Comparison of ENCODE assay signal across 15 mouse cellular contexts in the genomic region with DNA sequence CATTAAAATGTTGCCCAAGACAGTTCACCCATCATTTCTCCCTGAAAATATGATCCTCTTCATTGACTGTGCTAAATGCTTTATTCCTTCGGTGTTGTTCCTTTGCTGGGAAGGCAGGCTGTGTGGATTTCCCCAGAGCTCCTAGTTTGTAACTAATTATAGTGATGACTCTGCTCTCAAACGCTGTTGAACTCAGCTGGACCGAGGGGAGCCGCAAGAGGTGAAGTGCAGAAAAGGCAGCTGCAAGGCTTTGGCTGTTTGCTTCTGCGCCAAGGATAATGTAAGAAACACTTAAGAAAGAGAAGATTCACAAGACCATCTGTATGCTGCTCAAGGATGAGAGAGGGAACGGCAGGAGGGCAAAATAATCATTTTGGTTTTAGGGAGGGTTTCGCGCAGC.
DNase-seq lines count a peak whose midpoint lies in the region; ATAC-seq and TF ChIP-seq lines count a peak whose summit lies in the region.
"Had no signal": no experiment of that assay in that cellular context is flagged by ENCODE, and none has a peak within 500 bp of the region (broad histone marks: within the 10 kb centered on the region; RNA-seq: fewer than 3 reads in every experiment).

No protein-coding gene starts in this region.

- no peak overlapping the region for H3K4me3 ChIP-seq in midbrain, embryonic 13.5 days (replicated peaks)
- H3K4me3 ChIP-seq in midbrain, postnatal 0 days (ENCODE audit: low read depth, low read length): no peak overlapping the region
- H3K4me3 ChIP-seq in olfactory bulb, adult 2 months (ENCODE audit: insufficient read depth, low read depth, low read length): no peak overlapping the region
- no peak overlapping the region for H3K4me3 ChIP-seq in left cerebral cortex, adult 2 months
- H3K4me3 ChIP-seq: forebrain, embryonic 13.5 days; limb, embryonic 10.5 days; liver, embryonic 12.5 days had no signal

- no peak overlapping the region for H3K4me2 ChIP-seq in midbrain, embryonic 13.5 days (replicated peaks)
- no peak overlapping the region for H3K4me2 ChIP-seq in midbrain, postnatal 0 days (ENCODE audit: low read depth, low read length, poor library complexity, severe bottlenecking)
- H3K4me2 ChIP-seq: forebrain, embryonic 13.5 days; liver, embryonic 12.5 days had no signal

- H3K27me3 ChIP-seq in midbrain, embryonic 13.5 days: no peaks in the 10 kb centered on the region
- H3K27me3 ChIP-seq in midbrain, postnatal 0 days (ENCODE audit: insufficient read depth, low read length): no peaks in the 10 kb centered on the region
- H3K27me3 ChIP-seq: forebrain, embryonic 13.5 days; liver, embryonic 12.5 days; megakaryocyte, embryonic 14.5 days had no signal

- H3K27ac ChIP-seq in midbrain, embryonic 13.5 days: no peak overlapping the region
- H3K27ac ChIP-seq in midbrain, postnatal 0 days (ENCODE audit: low read depth, low read length): no peak overlapping the region
- 0 out of 2 replicates have a peak overlapping the region, but pooled peaks have one; percentile 2 for H3K27ac ChIP-seq in olfactory bulb, adult 2 months (ENCODE audit: insufficient read depth, low read depth, low read length)
- H3K27ac ChIP-seq in left cerebral cortex, adult 2 months: no peak overlapping the region
- H3K27ac ChIP-seq: forebrain, embryonic 13.5 days; limb, embryonic 10.5 days; liver, embryonic 12.5 days had no signal

- peak; percentile 42 to 43 for DNase-seq in heart, adult 18-20 months
- no peak for DNase-seq in heart, adult 8-10 months (ENCODE audit: low spot score)
- DNase-seq in midbrain, postnatal 0 days (ENCODE audit: low spot score): no peak
- DNase-seq in gastrocnemius, postnatal 25 days: peak; percentile 24
- DNase-seq in right cerebral cortex, postnatal 25 days: no peak
- no peak for DNase-seq in left cerebral cortex, adult 2 months (ENCODE audit: extremely low spot score in 1 of 2, low spot score in 2 of 2)
- DNase-seq: cerebellum, adult 18-20 months; kidney, postnatal 36 days had no signal

- intact Hi-C loops in left cerebral cortex, adult 2 months (cut with DNase I): no loop called here

- no peak for TF ChIP-seq CTCF in midbrain, postnatal 0 days (IDR thresholded peaks at IDR 0.05)
- no peak for TF ChIP-seq CTCF in olfactory bulb, adult 2 months (IDR thresholded peaks at IDR 0.05; ENCODE audit: insufficient read depth, low read depth, low read length)
- TF ChIP-seq CTCF in left cerebral cortex, adult 2 months (IDR thresholded peaks at IDR 0.05): no peak

- H3K9me3 ChIP-seq in midbrain, embryonic 13.5 days: 0 out of 2 replicates have a peak, but pooled peaks cover 3% of the 10 kb centered on the region
- no peaks in the 10 kb centered on the region for H3K9me3 ChIP-seq in midbrain, postnatal 0 days (ENCODE audit: low read length)
- H3K9me3 ChIP-seq: forebrain, embryonic 13.5 days; limb, embryonic 10.5 days; liver, embryonic 12.5 days; megakaryocyte, embryonic 14.5 days had no signal

- no peaks in the 10 kb centered on the region for H3K36me3 ChIP-seq in midbrain, embryonic 13.5 days
- no peaks in the 10 kb centered on the region for H3K36me3 ChIP-seq in midbrain, postnatal 0 days (ENCODE audit: insufficient read depth, low read length)
- H3K36me3 ChIP-seq: limb, embryonic 10.5 days; liver, embryonic 12.5 days had no signal

- H3K4me1 ChIP-seq in midbrain, embryonic 13.5 days (replicated peaks): peaks cover 6% of the 10 kb centered on the region; the same call in 1 of the 2 replicates
- no peaks in the 10 kb centered on the region for H3K4me1 ChIP-seq in midbrain, postnatal 0 days (ENCODE audit: insufficient read depth, low read length)
- H3K4me1 ChIP-seq in olfactory bulb, adult 2 months (ENCODE audit: control insufficient read depth, insufficient read depth, low read length): 0 out of 2 replicates have a peak, but pooled peaks cover 2% of the 10 kb centered on the region
- H3K4me1 ChIP-seq: forebrain, embryonic 13.5 days; limb, embryonic 10.5 days; liver, embryonic 12.5 days had no signal

- ATAC-seq in midbrain, embryonic 13.5 days: no peak
- no peak for ATAC-seq in midbrain, postnatal 0 days (ENCODE audit: low FRiP score)
- ATAC-seq: forebrain, embryonic 13.5 days; intestine, embryonic 16.5 days; liver, embryonic 12.5 days had no signal

- WGBS in midbrain, embryonic 13.5 days: 66% methylated on average over 8 of the region's 8 CpGs
- WGBS in midbrain, postnatal 0 days: 57% methylated on average over 8 of the region's 8 CpGs
- WGBS in olfactory bulb, adult 2 months: 21% methylated on average over 8 of the region's 8 CpGs

- no peak for TF ChIP-seq POLR2A in olfactory bulb, adult 2 months (IDR thresholded peaks at IDR 0.05; ENCODE audit: insufficient read depth, low read depth, low read length)

- peak overlapping the region; percentile 10; the same call in 1 of the 2 replicates for H3K9ac ChIP-seq in midbrain, embryonic 13.5 days (replicated peaks)
- H3K9ac ChIP-seq in midbrain, postnatal 0 days (replicated peaks; ENCODE audit: low read length, poor library complexity, severe bottlenecking): no peak overlapping the region
- H3K9ac ChIP-seq: forebrain, embryonic 13.5 days; liver, embryonic 12.5 days had no signal

Comparison
In these comparisons a context has a peak if more than half of its experiments do, and no peak if none do; other contexts are left out.
1. DNase-seq: peak in heart, adult 18-20 months (2 of 2) and gastrocnemius, postnatal 25 days (single experiment); none in heart, adult 8-10 months (single experiment), midbrain, postnatal 0 days (single experiment), right cerebral cortex, postnatal 25 days (single experiment) and left cerebral cortex, adult 2 months (0 of 2).